Mouse (Mus musculus): ENCODE measurements at regions not wholly inside any gene's neighbourhood (a gene's known extent, or its start where the extent isn't known, plus 50 kb on each side); places are given as distances from the start of the nearest gene placed in this dataset.

DNA sequence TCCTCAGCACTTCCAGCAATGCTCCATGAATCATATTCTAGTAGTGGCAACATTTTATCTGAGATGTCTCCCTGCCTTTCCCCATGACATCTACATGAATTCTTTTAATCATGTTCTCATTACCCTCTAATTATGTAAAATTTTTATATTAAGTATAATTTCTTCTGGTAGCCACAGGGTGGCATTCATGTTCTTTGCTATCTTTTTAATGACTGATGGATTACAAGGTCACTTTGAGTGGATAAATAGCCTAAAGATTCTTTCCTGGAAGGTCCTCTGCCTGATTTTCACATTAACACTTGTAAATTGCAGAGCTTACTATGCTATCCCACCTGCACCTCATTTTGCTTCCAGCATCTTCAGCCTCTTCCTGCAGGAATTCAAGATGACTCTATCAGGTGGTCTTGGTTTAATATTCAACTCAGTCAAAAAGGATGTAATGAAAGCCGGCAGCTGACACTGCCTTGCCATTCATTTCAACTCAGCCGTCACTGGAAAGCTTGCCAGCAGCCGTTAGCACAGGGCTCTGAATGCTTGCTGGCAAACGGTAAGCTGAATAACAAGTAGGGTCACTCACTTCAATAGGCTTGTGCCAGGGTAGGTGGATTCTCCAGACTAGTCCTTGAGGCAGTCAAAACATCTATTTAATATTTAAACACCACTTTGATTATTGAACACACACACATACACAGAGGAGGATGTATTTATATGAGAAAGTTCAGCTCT is 97.0 kb upstream of the Fshr start:
- DNase-seq (ENCODE audit: low spot score): no peak

DNA sequence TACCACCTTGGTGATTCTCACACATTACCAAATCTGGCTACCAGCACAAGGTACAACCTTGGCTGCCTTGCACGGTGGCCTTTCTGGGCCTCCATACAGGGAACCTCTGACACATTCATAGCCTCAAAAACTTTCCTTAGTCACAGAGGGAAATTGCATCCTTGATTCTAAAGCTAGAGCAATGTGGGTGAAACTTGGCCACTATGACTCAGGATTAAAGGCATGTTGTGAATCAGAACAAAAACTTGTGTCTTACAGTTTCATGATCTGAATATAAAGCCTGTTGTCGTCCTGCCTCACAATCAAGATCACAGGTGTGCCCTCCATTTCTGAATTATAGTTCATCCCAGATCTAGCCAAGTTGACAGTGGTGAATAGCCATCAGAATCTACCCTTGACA is 80.8 kb upstream of the Fshr start:
- no peak for DNase-seq (ENCODE audit: low spot score)

DNA sequence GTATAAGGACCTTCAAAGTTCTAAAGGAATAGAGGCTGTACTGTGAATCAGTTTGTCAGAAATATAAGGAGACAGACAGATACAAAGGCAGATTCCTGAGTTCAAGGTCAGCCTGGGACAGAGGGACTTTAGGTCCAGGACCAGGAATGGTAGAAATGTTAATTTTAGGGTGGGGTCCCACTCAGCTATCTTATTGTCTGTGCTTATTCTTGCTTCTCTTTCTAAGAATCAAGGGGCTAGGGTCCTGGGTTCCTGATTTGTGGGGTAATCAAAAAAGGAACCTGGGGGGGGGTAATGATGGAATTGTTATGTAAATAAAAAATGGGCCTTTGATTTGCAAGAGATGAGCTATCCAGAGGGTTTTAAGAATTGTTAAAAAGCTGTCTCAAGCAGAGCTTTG is 71.7 kb upstream of the Fshr start:
- DNase-seq (ENCODE audit: low spot score): no peak

- no peak for DNase-seq (ENCODE audit: low spot score)
Observed at GRCm38 (mm10) chr17:89255687-89256086, 55.2 kb upstream of the Fshr start.

DNA sequence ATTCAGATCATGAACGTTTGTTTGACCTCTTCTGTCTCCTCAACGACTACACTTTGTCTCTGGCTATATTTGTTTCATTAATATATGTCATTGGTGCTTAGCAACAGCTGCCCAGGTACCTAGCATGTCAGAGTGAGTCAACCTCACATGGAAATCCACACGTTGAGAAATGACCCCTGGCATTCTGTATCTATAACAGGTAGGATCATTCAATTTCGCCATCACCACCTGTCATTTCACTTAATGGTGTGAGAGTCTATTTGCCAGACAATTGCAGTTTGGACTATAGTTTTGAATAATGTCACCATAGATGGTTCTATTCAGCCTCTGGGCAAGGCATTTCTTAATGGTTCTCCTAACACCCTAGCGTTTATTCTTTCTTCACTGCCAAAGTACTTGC is 50.3 kb upstream of the Fshr start:
- no peak for DNase-seq (ENCODE audit: low spot score)

Data from embryo, embryonic 10.5 days (tissue).